Mouse (Mus musculus): ENCODE measurements around the gene Cyth4.

Gene Cyth4

DNA sequence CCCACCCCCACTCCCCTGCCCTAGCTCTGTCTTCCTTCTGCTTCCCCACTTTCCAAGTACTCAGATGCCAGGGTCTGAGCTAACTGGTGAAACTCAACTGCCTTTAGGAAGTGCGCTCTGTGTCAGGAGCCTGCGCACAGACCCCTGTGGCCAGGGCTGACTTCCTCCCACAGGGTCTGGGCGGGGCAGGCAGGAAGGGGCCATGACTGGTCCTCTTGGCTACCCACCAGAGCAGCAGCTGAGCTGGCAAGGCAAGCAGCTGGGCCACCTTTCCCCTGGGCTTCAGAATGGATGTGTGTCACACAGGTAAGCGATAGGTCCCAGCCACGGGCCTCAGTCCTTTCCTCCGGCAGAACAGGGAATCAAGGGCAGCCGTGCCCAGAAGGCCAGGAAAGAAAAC is at the start of gene Cyth4:
Cyth4 (plus strand) TSS at position 134 of the 400 bp plus-strand sequence.
- no peak for DNase-seq (ENCODE audit: low spot score)

DNA sequence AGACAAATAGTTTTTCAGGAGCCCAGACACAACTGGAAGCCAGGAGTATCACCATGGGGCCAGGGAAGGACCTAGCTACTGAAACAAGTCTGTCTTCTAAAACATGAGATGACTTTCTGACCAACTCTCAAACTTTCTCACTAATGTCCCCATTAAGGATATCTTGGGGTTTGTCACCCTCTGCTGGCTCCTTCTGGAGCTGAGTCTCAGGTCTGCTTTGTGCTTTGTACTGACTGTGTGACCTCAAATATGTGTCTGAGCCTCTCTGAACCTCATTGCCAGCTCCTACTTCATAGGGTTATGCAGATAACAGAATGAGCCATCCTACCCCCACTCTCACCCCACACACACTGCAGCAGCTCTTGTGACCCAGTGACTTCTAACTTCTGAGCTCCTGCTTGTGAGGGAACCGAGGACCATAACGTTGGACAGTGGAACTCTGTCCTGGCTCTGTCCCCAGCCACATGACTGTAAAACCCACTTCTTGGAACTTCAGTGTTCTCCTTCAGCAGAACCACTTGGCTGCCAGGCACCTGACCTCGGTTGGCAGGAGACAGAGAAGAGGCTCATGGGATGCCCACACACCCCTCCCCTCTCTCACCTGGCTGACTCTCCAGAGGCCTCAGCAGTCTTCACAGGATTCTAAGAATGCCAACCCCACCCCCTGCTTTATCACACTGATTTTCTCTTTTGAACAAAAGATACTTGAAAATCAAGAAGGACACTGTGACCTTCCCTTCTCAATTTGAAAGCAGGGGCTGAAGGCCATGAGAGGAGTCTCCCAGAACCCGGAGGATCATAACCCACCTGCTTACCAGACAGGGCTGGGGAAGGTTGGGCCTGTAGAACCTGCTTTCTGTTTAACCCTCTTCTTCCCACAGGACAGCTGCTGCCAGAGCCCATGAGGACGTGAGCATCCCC is 49.2 kb upstream of the Cyth4 start:
- no peak for DNase-seq (ENCODE audit: low spot score)

DNA sequence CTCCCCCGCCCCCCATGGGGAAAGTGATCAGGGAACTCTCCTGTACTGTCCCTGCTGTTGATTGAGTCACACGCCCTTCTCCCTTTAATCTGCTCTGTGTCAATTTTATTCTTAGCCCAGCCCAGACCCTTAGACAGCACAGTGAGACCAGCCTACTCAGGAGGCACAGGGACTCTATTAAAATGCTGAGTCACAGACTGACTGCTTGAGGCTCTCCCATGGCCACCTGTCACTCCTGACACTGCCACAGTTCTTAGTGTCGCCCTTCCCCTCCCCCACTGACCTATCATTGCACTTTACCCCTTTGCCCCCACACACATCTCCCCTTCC is 48.5 kb upstream of the Cyth4 start:
- no peak for DNase-seq (ENCODE audit: low spot score)

DNA sequence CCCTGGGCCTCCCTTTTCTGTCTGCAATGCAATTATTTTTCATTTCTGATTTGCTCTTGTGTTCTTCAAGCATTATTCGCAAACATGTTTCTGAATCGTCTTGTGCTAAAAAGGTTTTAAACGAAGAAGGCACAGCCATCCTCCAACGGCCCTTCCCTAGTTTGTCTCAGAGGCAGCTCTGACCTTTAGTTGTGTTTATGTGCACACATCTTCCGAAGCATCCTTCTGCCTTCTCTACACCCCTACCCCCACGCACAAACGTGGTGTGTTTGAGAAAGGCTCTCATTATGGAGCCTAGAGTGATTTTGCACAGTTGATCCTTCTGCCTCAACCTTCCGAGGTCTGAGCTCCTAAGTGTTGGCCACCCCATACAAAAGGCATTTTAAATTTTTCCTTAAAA is 48.1 kb upstream of the Cyth4 start:
- DNase-seq (ENCODE audit: low spot score) = no peak

DNA sequence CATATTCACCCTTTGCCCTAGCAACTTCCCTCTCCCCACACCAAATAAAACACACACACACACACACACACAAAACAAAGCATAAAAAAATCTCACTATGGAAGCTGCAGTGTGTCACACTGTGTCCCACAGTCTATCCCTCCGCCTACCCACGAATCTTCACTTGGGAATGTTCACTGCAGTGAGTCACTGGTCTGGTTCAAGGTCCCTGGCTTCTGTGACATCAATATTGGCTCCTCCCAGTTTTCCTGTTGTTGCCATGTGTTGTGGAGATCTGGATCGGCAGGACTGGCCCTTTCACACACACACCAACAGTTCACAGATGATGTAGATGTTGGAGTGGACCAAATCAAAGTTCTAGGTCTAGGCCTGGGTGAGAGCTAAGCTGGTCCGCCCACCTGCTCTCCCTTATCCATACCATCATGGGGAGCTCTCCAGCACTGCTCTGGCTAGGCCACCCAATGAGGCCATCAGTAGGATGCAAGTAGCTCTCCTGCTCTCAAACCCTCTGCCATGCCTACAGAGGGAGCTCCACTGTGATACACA is 47.6 kb upstream of the Cyth4 start:
- DNase-seq (ENCODE audit: low spot score) = no peak

DNA sequence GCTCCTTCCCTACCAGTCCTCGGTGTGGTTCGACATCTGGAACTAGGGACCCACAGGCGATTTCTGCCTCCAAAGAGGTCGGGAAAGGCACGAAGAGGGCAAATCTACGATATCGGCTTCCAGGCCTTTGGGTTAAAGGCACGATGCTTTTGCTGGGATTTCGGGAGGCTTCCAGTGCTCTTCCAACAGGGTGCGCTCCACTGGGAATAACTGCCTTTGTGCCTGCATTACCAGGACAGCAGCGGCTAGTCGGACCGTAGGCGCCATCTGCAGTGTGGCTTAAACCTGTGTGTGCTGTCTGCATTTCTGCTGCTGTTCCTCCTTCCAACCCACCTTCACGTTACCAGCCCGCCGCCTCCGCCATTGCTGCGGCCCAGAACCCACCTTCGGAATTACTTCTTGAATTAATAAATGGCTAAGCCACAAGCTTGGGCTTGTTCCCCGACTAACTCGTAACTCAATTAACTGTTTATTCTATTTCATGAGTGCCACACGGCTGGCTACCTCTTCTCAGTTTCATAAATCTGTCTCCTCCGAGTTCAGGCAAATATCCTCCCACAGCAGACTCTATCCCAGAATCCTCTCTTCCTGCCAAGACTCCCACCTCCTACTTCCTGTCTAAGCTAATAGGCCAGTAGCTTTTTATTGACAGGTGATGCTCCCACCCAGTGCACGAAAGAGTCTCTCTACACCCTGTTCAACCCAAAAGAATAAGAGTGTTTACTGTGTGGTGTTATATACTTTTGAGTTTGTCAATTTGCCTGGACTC is 42.1 kb upstream of the Cyth4 start:
- DNase-seq (ENCODE audit: low spot score) = no peak

DNA sequence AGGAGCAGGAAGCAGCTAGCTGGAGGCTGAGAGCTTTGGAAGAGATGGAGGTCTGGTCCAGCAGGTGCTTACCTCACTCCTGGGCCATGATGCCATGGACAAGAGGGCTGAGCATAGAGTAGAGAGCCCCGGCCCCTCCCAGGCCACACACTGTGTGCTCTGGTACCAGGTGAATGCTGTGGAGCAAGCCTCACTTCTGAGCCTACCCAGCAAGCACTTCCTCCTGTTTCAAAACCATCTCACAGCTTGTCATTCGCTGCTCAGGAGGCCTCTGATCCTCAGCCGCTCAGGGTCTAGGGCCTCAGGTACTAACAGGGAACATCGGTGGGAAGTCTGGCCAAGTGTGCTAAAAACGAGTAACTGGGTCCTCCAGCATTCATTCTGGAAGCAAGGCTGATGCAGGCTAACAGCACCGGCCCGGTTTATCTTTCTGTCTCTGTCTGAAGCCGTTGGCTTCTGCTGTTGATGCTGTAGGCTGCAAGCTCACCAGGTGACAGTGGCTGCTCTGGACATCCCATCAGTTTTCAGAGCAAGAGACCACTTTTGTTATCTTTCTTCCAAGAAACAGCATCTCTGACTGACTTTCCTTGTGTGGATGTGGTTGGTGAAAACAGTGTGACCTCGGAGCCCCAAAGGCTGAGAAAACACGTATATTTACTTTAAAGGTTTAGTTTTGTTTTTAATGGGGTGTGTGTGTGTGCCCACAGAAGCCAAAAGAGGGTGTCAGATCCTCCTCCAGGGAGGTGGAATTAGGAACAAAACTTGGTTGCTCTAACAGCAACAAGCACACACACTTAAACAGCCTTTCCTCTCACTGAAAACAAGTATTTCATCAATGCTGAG is 38.9 kb upstream of the Cyth4 start:
- DNase-seq (ENCODE audit: low spot score) = no peak

DNA sequence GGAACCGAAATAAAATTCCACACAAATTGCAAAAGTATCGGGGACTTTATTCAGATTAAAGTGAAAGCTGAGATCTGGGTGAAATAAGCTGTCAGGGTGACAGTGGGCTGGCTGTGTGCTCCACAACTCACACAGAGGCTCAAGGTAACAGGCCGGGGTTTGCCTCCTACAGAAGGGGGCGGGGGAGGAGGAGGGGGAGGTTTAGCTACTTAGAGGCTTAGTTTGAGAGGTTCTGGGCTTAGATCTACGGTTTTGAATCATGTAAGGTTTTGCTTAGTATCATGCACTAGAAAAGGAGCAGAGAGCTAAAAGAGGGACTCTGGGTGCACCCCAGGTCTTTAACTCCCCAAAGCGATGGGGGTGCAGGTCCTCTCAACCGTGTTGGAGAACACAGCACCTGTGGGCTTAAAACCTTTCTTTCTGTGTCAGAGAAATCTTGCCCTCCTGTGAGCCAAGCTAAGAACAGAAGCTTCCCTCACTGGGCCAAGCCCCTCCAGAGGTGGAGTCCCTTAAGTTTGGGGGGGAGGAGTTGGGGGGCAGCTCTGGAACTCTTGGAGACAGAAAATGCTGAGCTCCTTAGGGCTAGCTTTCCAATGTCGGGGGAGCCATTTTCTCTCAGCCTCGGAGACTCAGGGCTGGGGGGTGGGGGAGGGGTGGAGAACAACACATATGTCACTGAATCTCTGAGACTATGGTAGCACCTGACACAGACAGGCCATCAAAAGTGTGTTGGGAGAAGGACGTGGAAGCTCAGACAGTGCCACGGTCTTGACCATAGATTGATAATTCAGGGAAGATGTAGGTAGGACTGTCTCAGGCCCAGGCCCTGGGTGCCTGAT is 37.5 kb upstream of the Cyth4 start:
- DNase-seq (ENCODE audit: low spot score) = no peak

DNA sequence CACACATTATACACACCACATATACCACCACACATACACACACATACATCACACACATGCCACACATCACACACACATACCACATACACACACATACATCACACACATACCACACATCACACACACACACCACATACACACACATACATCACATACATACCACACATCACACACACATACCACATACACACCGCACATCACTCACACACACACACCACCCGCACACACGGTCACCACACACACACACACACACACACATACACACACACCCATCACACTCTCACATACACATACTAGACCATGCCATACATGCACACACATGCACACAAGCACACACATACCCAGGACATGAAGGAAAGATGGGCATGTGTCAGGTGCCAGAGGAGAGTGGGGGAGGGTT is 33.5 kb upstream of the Cyth4 start:
- DNase-seq (ENCODE audit: low spot score) = no peak

DNA sequence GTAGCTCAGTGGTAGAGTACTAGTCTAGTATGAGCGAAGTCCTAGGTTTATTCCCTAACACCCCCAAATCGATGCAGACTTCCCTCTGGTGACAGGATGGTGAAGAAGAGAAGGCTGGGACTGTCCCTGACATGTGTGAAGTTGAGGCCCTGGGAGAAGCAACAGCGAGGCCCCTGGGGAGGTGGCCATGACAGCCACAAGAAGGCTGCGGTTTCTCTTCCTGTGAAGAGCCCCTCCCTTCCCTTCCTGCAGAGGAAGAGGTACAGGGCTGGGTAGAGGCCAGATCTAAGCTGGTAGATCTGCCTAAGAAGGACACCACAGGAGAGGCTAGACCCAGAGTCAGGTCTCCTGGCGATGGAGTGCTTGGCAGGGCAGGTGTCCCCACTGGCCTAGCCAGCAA is 32.9 kb upstream of the Cyth4 start:
- no peak for DNase-seq (ENCODE audit: low spot score)

DNA sequence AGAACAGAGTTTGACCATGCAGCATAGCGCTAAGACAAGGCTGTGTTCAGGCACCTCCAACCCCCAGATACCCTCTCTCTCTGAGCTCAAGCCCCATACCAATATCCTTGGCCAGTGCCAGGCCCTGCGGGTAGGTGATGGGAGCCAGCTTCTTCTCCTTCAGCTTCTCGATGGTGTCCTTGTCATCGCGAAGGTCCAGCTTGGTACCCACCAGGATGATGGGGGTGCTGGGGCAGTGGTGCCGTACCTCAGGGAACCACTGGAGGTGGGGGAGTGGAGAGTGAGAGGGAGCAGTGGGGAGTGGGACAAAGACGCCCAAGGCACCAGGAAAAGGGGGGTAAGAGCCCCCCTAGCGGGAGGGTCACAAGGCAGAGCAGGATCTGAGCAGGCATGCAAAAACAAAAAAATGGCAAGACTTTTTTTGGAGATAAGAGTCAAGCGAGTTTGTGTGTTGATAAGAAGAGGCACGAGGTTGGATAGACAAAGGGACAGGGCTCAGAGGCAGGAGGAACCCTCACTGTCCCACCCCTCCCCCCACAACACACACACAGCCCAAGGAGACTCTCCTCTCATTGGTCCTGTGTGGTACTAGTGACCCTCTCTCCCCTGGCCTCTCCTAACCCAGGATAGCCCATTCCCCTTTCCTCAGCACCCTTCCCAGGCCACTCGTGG is 31.9 kb upstream of the Cyth4 start:
- DNase-seq (ENCODE audit: low spot score) = no peak

DNA sequence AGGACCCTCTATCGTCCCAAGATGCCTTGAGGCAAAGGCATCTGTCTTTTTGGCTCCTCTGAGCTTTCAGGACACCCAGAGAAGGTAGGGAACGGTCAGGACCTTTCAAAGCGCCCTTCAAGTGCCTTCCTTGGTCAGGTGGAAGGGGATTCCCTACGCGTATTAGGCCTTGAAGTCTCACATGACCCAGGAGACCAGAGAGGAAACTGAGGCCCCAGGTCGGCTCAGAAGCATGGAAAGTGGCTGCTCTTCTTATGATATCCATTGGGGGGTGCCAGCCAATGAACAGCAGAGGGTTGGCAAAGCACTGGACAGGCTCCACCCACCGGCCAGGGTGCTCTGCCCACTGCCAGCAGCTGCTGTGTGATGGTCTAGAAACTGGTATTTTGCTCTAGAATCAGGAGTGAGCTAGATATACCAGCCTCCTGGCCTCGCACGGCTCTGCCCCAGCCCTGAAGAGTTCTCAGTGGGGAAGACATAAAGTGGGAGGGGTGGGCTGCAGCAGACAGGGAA is 29.2 kb upstream of the Cyth4 start:
- DNase-seq (ENCODE audit: low spot score) = no peak

DNA sequence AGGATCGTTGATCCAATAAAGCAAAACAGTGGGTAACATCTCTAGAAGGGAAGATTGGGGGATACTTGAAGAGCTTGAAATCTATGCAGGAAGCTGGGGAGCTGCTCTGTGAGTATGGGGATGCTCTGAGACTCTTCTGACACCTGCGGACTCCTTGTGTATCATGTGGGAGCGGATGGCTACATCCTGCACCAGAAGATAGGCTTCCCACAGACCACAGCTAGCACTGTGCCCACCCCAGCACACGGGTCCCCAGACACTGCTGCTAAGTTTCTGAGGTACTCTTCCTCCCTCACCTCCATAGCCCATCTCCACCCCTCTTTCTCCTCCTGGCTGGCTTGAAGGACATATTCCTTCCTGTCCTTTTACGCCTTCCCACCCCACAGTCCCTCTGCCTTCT is 26.7 kb upstream of the Cyth4 start:
- DNase-seq (ENCODE audit: low spot score) = no peak

DNA sequence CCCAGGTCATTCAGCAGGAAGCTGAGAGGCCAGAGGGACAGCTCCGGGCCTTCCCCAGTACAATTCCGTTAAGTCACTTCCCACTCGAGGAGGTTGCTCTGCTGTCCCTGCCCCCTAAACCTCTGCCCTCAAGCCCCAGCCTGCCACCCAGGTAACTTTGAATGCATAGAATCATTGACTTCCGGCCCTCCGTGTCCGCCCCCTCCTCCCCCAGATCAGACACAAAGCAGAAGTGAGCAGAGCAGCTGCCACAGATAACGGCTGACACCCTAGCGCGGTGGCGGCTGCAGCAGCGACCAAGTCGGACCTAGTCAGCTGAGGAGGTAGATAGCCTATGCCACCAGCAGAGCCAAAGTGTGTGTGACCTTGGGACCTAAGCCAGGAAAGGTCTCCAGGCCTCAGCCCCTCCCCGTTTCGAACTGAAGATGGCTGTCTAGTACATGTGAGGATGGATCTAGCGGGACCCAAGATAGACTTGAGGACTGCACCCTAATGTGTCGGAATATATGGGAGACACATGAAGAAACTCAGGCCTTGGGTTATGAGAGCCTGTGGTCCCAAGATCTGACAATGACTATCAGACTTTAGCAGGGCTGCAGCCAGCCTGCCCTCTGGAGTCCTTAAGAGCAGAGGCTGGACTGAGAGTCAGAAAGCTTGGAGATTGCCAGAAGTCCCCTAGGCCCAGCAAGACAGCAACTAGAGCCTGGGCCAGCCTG is 25.1 kb upstream of the Cyth4 start:
- DNase-seq (ENCODE audit: low spot score) = no peak

DNA sequence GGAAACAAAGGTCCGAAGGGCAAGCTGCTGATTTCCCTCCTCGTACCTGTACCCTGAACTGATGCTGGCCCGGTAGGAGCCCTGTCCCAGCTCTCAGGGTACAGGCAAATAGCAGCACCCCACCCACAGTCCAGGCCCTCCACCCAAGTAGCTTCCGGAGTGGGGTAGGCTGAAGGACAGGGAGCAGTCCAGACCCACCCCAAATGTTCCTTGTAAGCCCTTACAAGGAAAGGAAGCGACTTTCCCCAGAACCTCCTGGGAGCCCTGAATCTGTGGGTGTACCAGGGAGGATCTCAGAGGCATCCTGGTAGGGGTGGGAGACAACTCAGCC is 24.6 kb upstream of the Cyth4 start:
- no peak for DNase-seq (ENCODE audit: low spot score)

DNA sequence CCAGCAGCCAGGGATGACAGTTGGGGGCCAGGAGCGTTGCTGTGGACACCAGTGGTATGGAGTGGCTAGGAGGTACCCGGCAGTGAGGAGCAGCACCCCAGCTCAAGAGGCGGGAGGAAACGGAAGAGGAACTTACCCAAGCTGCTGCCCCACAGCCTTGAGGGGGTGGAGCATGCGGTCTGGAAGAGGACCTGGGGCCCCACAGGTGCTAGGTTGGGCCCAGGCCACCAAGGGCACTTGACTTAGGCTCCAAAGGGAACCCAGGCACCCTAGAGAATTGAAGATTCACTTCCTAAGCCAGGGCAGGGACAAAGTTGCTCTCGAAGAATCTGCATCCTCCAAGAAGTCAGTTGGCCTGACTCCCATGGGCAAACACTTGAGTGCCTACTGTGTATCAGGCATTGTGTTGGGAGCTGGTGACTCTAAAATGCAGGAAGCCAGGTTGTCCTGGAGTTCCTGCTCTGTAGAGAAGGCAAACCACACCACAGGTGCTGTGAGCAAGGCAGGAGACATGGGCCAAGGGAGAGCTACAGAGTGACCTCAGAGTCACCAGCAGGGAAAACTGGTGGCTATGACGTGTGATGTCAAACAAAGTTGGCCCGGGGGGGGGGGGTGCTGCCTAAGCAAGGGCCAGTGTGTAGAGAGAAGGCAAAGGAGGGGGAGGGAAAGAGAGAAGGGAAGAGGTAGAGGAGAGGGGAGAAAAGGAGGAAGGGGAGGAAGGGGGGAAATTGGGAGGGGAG is 24.0 kb upstream of the Cyth4 start, which contains the start of gene Rac2:
Rac2 (minus strand) TSS at position 126 of the 740 bp plus-strand sequence.
- no peak for DNase-seq (ENCODE audit: low spot score)

DNA sequence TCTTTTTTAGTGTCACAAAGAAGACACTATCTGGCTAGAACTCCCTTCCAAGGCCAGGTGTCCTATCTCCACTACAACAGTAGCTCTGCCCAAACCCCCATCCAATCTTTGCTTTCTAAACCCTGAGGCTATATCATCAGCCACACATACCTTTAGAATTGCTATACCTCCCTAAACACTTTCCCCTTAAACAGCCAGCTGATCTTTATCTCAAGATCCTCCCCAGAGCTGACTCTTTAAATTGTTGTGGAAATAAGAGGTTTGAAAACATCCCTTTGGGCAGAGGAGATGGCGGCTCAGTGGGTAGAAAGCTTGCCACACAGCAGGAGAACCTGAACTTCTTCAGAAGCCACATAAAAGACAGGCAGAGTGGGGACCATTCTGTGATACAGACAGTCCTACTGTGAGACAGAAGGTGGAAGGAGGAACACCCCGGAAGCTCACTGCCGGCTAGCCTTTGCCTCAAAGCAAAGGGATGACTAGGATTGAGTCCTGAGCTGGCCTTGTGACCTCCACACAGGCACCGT is 20.5 kb upstream of the Cyth4 start:
- DNase-seq (ENCODE audit: low spot score) = no peak

DNA sequence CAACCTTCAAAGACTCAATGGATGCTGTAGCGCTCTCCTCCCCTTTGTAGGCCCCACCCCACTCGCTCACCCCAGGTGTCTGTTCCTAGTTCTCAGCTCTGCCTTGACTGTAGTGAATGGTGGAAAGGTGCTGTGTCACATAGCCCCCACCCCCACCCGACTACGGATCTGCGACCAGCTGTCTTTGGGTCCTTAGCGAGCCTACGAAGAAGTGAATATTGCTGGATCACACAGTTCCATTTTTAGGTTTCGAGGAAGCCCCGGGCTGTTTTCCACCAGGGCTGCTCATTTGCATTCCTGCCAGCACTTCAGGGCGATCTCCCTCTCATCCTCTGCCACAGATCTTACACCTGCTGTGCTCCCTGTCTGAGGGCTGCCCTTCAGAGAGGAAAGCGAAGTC is 13.5 kb upstream of the Cyth4 start:
- DNase-seq (ENCODE audit: low spot score) = no peak

DNA sequence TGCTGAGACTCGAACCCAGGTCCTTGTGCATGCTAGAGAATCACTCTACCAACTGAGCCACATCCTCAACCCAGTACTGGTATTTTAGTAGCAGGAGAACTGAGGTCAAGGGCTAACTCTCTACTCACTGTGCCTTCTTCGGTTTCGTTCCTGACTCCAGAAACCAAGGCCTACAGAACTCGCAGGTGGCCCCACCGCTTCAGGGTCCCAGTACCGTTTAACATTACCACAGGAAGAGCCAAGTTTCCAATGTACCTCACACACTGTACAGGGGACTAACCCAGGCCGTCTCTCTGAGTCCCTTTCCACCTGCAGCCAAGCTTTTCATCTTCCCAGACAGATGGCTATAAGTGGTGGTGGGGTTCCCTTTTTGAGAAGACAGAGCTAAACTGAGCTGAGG is 11.4 kb upstream of the Cyth4 start:
- no peak for DNase-seq (ENCODE audit: low spot score)

Data from ovary, postnatal 10 days (tissue).